Comparison of ENCODE assay signal across 9 mouse cellular contexts in genomic region chr6:85186033-85186743, GRCm38 (mm10). TPM values are rescaled to one million over a fixed set of nuclear protein-coding genes. Genes with fewer than 3 reads are reported as not detected.
DNase-seq lines count a peak whose midpoint lies in the region; ATAC-seq and TF ChIP-seq lines count a peak whose summit lies in the region.
"Had no signal": no experiment of that assay in that cellular context is flagged by ENCODE, and none has a peak within 500 bp of the region (broad histone marks: within the 10 kb centered on the region; RNA-seq: fewer than 3 reads in every experiment).

No protein-coding gene starts in this region.

- WGBS in heart, postnatal 0 days = 3% methylated on average over 33 of the region's 33 CpGs
- WGBS in embryonic facial prominence, embryonic 10.5 days = under 1% methylated on average over 33 of the region's 33 CpGs
- WGBS in kidney, adult 2 months = 7% methylated on average over 33 of the region's 33 CpGs
- WGBS in midbrain, embryonic 13.5 days = 2% methylated on average over 33 of the region's 33 CpGs

- peaks cover 77% of the 10 kb centered on the region for H3K27me3 ChIP-seq in heart, postnatal 0 days (ENCODE audit: control insufficient read depth, insufficient read depth, low read length)
- H3K27me3 ChIP-seq in embryonic facial prominence, embryonic 10.5 days (replicated peaks; ENCODE audit: low read depth, poor library complexity, severe bottlenecking) = peaks cover 94% of the 10 kb centered on the region
- H3K27me3 ChIP-seq in kidney, adult 2 months (replicated peaks; ENCODE audit: control insufficient read depth, insufficient read depth, low read length) = no peaks in the 10 kb centered on the region
- peaks cover 79% of the 10 kb centered on the region for H3K27me3 ChIP-seq in midbrain, embryonic 13.5 days

- TF ChIP-seq EP300 in heart, postnatal 0 days (IDR thresholded peaks at IDR 0.05; ENCODE audit: low read depth) = no peak

- no peaks in the 10 kb centered on the region for H3K4me1 ChIP-seq in heart, postnatal 0 days (ENCODE audit: control insufficient read depth, insufficient read depth)
- H3K4me1 ChIP-seq in embryonic facial prominence, embryonic 10.5 days = peaks cover 49% of the 10 kb centered on the region
- H3K4me1 ChIP-seq in kidney, adult 2 months (ENCODE audit: control insufficient read depth, insufficient read depth, low read length) = 0 out of 2 replicates have a peak, but pooled peaks cover 3% of the 10 kb centered on the region
- H3K4me1 ChIP-seq in midbrain, embryonic 13.5 days (replicated peaks) = peaks cover 47% of the 10 kb centered on the region

- no peaks in the 10 kb centered on the region for H3K9me3 ChIP-seq in heart, postnatal 0 days (replicated peaks; ENCODE audit: control insufficient read depth, low read length)
- H3K9me3 ChIP-seq in embryonic facial prominence, embryonic 10.5 days = no peaks in the 10 kb centered on the region
- H3K9me3 ChIP-seq in midbrain, embryonic 13.5 days = no peaks in the 10 kb centered on the region

- TF ChIP-seq CTCF in heart, postnatal 0 days (IDR thresholded peaks at IDR 0.05; ENCODE audit: low read depth) = no peak
- no peak for TF ChIP-seq CTCF in kidney, adult 2 months (conservative IDR thresholded peaks at IDR 0.05; ENCODE audit: insufficient read depth, insufficient read length, low read depth, low read length)

- H3K4me2 ChIP-seq in heart, postnatal 0 days (ENCODE audit: low read depth, low read length) = no peak overlapping the region
- H3K4me2 ChIP-seq in midbrain, embryonic 13.5 days (replicated peaks) = peak overlapping the region; percentile 83

- no peak for DNase-seq in heart, postnatal 0 days (ENCODE audit: low spot score)
- DNase-seq in heart, postnatal 4 days = no peak
- peak; percentile 66 for DNase-seq in embryonic facial prominence, embryonic 10.5 days (ENCODE audit: low spot score)
- DNase-seq in kidney, adult 2 months = peak; percentile 85
- no peak for DNase-seq in thymus, postnatal 0 days (ENCODE audit: low spot score)
- no peak for DNase-seq in layer of hippocampus, postnatal 25 days (ENCODE audit: extremely low spot score in 1 of 2, low spot score in 1 of 2)
- DNase-seq: heart, adult 18-20 months had no signal

- H3K36me3 ChIP-seq in heart, postnatal 0 days (replicated peaks; ENCODE audit: control insufficient read depth, insufficient read depth, low read length) = no peaks in the 10 kb centered on the region
- no peaks in the 10 kb centered on the region for H3K36me3 ChIP-seq in embryonic facial prominence, embryonic 10.5 days (replicated peaks)
- H3K36me3 ChIP-seq in kidney, adult 2 months (ENCODE audit: control insufficient read depth, insufficient read depth, low read length) = no peaks in the 10 kb centered on the region
- H3K36me3 ChIP-seq in midbrain, embryonic 13.5 days = no peaks in the 10 kb centered on the region

- H3K9ac ChIP-seq in heart, postnatal 0 days (replicated peaks; ENCODE audit: low read depth, low read length) = no peak overlapping the region
- no peak overlapping the region for H3K9ac ChIP-seq in midbrain, embryonic 13.5 days (replicated peaks)

- no peak overlapping the region for H3K27ac ChIP-seq in heart, postnatal 0 days (ENCODE audit: low read depth)
- H3K27ac ChIP-seq in embryonic facial prominence, embryonic 10.5 days (replicated peaks) = 0 out of 2 replicates have a peak overlapping the region, but pooled peaks have one; percentile 14
- H3K27ac ChIP-seq in kidney, adult 2 months (ENCODE audit: insufficient read depth, low read depth, low read length) = no peak overlapping the region
- H3K27ac ChIP-seq in midbrain, embryonic 13.5 days = no peak overlapping the region

- no peak for TF ChIP-seq POLR2A in kidney, adult 2 months (IDR thresholded peaks at IDR 0.05; ENCODE audit: low read depth, low read length)

- 0 out of 2 replicates have a peak overlapping the region, but pooled peaks have one; percentile 46 for H3K4me3 ChIP-seq in heart, postnatal 0 days (ENCODE audit: low read depth, low read length)
- H3K4me3 ChIP-seq in embryonic facial prominence, embryonic 10.5 days = peak overlapping the region; percentile 56
- H3K4me3 ChIP-seq in kidney, adult 2 months (ENCODE audit: insufficient read depth, low read depth, low read length) = peak overlapping the region; percentile 44
- H3K4me3 ChIP-seq in midbrain, embryonic 13.5 days (replicated peaks) = peak overlapping the region; percentile 38

- no peak for ATAC-seq in heart, postnatal 0 days (ENCODE audit: insufficient read depth, low read depth)
- ATAC-seq in midbrain, embryonic 13.5 days = no peak
- ATAC-seq in megakaryocyte, adult 5-6 weeks (ENCODE audit: poor library complexity, severe bottlenecking) = no peak

RNA-seq across cellular contexts. Expression of gene Emx1, which starts 1.1 kb away (rescaled TPM):
- total RNA-seq in heart, postnatal 0 days (2014; rRNA removed; ENCODE audit: low replicate concordance) = not detected in 2 replicates
- polyA plus RNA-seq in heart, postnatal 0 days (2015; fragmentation: Nextera tagmentation; extraction: Ambion mirVana) = not detected in 2 replicates
- total RNA-seq in heart, postnatal 4 days (2021) = not detected
- 2.6 and 2.9 TPM in 2 replicates for polyA plus RNA-seq in embryonic facial prominence, embryonic 10.5 days (2016; fragmentation: Nextera tagmentation; extraction: Ambion mirVana)
- 62.8 and 79.7 TPM in 2 replicates for polyA plus RNA-seq in kidney, adult 2 months (2012; rRNA removed)
- polyA plus RNA-seq in midbrain, embryonic 13.5 days (2015; fragmentation: Nextera tagmentation; extraction: Ambion mirVana) = 1.8 and 7.2 TPM in 2 replicates
- not detected in 2 replicates for total RNA-seq in megakaryocyte, adult 5-6 weeks (2015)
- total RNA-seq in megakaryocyte, adult 5-6 weeks (2017) = not detected in 2 replicates
- 0.10 TPM in 1 of 2 replicates, not detected in the other for polyA plus RNA-seq in thymus, postnatal 0 days (2015; fragmentation: Nextera tagmentation; extraction: Ambion mirVana)
- 10 to 100 TPM; 19.5 to 20.5 TPM for total RNA-seq in layer of hippocampus, postnatal 25 days (2021)
- total RNA-seq: heart, adult 18-20 months had no signal

RNA-seq across cellular contexts. Expression of gene Spr, which starts 48.6 kb away (rescaled TPM):
- 63.3 and 108 TPM in 2 replicates for total RNA-seq in heart, postnatal 0 days (2014; rRNA removed; ENCODE audit: low replicate concordance)
- 60.9 and 66.2 TPM in 2 replicates for polyA plus RNA-seq in heart, postnatal 0 days (2015; fragmentation: Nextera tagmentation; extraction: Ambion mirVana)
- 10 to 100 TPM; 54.4 to 56.7 TPM for total RNA-seq in heart, postnatal 4 days (2021)
- 53.8 and 58.1 TPM in 2 replicates for polyA plus RNA-seq in embryonic facial prominence, embryonic 10.5 days (2016; fragmentation: Nextera tagmentation; extraction: Ambion mirVana)
- polyA plus RNA-seq in kidney, adult 2 months (2012; rRNA removed) = 65.7 and 79.7 TPM in 2 replicates
- 19.4 and 22.2 TPM in 2 replicates for polyA plus RNA-seq in midbrain, embryonic 13.5 days (2015; fragmentation: Nextera tagmentation; extraction: Ambion mirVana)
- 14.9 and 16.4 TPM in 2 replicates for total RNA-seq in megakaryocyte, adult 5-6 weeks (2015)
- 19.8 and 20.2 TPM in 2 replicates for total RNA-seq in megakaryocyte, adult 5-6 weeks (2017)
- polyA plus RNA-seq in thymus, postnatal 0 days (2015; fragmentation: Nextera tagmentation; extraction: Ambion mirVana) = 39.0 and 42.0 TPM in 2 replicates
- total RNA-seq in layer of hippocampus, postnatal 25 days (2021) = 10 to 100 TPM; 45.0 to 51.4 TPM

Comparison
In these comparisons a context has a peak if more than half of its experiments do, and no peak if none do; other contexts are left out.
1. DNase-seq: peak in embryonic facial prominence, embryonic 10.5 days (single experiment) and kidney, adult 2 months (single experiment); none in heart, postnatal 0 days (single experiment), heart, postnatal 4 days (single experiment), thymus, postnatal 0 days (single experiment) and layer of hippocampus, postnatal 25 days (0 of 2).
2. Peak in every context shown above with its lines, with median percentiles within 50 percentile points of each other: H3K4me3 ChIP-seq.